Mouse (Mus musculus) megakaryocyte, embryonic 14.5 days (primary cell): ENCODE measurements around the gene Tmigd1.

Source experiments
- FLI1 ChIP-seq: IDR thresholded peaks from 2 replicates; pipeline ENCODE4 v1.6.1; 2012; ENCODE audit warnings: low read length, inconsistent platforms, mixed read lengths
- GATA1 ChIP-seq: IDR thresholded peaks from 3 replicates; pipeline ENCODE4 v1.6.1; 2012; ENCODE audit warnings: mixed read lengths, low read length, inconsistent platforms, borderline replicate concordance

DNA sequence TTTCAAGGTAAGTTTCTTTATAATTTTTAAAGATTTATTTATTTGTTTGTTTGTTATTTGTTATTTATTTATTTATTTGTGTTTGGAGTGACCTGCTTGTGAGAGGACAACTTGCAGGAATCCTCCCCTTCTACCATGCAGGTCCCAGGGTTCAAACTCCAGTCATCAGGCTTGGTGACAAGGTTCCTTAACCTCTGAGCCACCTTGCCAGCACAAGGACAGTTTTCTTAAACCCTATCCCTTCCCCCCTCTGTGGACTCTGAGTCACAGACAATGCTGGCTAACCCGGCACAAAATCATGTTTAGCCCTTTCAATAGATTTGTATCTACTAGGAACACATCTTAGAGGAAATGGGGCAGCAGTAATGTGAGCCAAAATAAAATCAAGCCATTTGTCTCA lies 18.6 kb downstream of the Tmigd1 start:
- TF ChIP-seq GATA1, result no peak
- no peak for TF ChIP-seq FLI1
